Mouse (Mus musculus) ES-Bruce4 (cell line): ENCODE measurements at regions not wholly inside any gene's neighbourhood (a gene's known extent, or its start where the extent isn't known, plus 50 kb on each side); places are given as distances from the start of the nearest gene placed in this dataset.

Source experiments
- H3K27ac ChIP-seq: 2 replicates; pipeline ENCODE4 v1.5.1; 2012; ENCODE audit warnings: low read length, inconsistent platforms; ENCODE audit not compliant: insufficient read depth
- H3K27me3 ChIP-seq: 2 replicates; pipeline ENCODE4 v1.6.1; 2012; ENCODE audit warnings: mild to moderate bottlenecking, low read length, inconsistent platforms; ENCODE audit not compliant: control insufficient read depth, poor library complexity, insufficient read depth, severe bottlenecking
- H3K36me3 ChIP-seq: 2 replicates; pipeline ENCODE4 v1.6.1; 2012; ENCODE audit warnings: inconsistent platforms, mild to moderate bottlenecking, low read length, moderate library complexity; ENCODE audit not compliant: control insufficient read depth, poor library complexity, insufficient read depth, severe bottlenecking
- H3K4me1 ChIP-seq: one replicate; pipeline ENCODE4 v1.8.1; 2011; ENCODE audit warnings: low read length; ENCODE audit not compliant: control insufficient read depth, insufficient read depth
- H3K4me3 ChIP-seq: 2 replicates; pipeline ENCODE4 v1.5.1; 2011; ENCODE audit warnings: low read depth, mild to moderate bottlenecking, low read length
- H3K9ac ChIP-seq: 2 replicates; pipeline ENCODE4 v1.6.1; 2012; ENCODE audit warnings: low read depth, mild to moderate bottlenecking, inconsistent platforms; ENCODE audit not compliant: poor library complexity, severe bottlenecking
- H3K9me3 ChIP-seq: replicated peaks from 2 replicates; pipeline ENCODE4 v1.6.1; 2012; ENCODE audit warnings: mild to moderate bottlenecking, low read length, inconsistent platforms; ENCODE audit not compliant: control insufficient read depth, poor library complexity, insufficient read depth, severe bottlenecking
- CTCF ChIP-seq: IDR thresholded peaks from one replicate; pipeline ENCODE4 v1.8.1; 2011; ENCODE audit warnings: low read depth, low read length
- EP300 ChIP-seq: IDR thresholded peaks from 2 replicates; pipeline ENCODE4 v1.6.1; 2011; ENCODE audit warnings: low read depth, low read length; ENCODE audit not compliant: insufficient read depth
- POLR2A ChIP-seq: IDR thresholded peaks from one replicate; pipeline ENCODE4 v1.8.1; 2011; ENCODE audit warnings: low read length; ENCODE audit not compliant: insufficient read depth

GRCm38 (mm10) chr2:34025715-34026360 is 138.1 kb upstream of the Mvb12b start:
- TF ChIP-seq CTCF, result peak; percentile 8
- no peak for TF ChIP-seq POLR2A
- Histone ChIP-seq H3K36me3 (no peaks in the 10 kb centered on the region), H3K27me3 (no peaks in the 10 kb centered on the region), H3K27ac (no peak overlapping the region), H3K9me3 (no peaks in the 10 kb centered on the region), H3K9ac (no peak overlapping the region), H3K4me1 (no peaks in the 10 kb centered on the region), H3K4me3 (no peak overlapping the region)

DNA sequence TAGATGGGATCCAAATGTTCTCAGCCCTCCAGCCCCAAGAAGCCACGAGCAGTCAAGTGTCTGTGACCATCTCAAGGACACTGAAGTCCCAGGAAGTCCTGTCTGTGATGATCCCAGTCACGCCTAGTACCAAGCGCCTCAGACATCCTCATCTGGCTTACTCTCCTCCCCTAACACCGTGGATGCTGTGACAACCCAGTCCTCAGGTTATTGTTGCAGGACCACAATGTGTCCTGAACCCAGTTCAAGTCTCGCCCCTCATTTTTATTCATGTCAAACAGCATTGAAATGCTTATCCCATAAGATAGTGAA is 129.4 kb upstream of the Mvb12b start:
- no peaks in the 10 kb centered on the region for H3K4me1 ChIP-seq
- TF ChIP-seq CTCF, result no peak
- TF ChIP-seq POLR2A, result no peak
- no peak for TF ChIP-seq EP300
- H3K9ac ChIP-seq, result no peak overlapping the region
- no peak overlapping the region for H3K4me3 ChIP-seq
- H3K27me3 ChIP-seq, result no peaks in the 10 kb centered on the region
- H3K36me3 ChIP-seq, result no peaks in the 10 kb centered on the region
- H3K9me3 ChIP-seq, result no peaks in the 10 kb centered on the region
- H3K27ac ChIP-seq, result no peak overlapping the region

- H3K4me1 ChIP-seq, result no peaks in the 10 kb centered on the region
- TF ChIP-seq EP300 (no peak), CTCF (no peak), POLR2A (no peak)
- H3K27me3 ChIP-seq, result no peaks in the 10 kb centered on the region
- H3K4me3 ChIP-seq, result no peak overlapping the region
- H3K36me3 ChIP-seq, result no peaks in the 10 kb centered on the region
- no peaks in the 10 kb centered on the region for H3K9me3 ChIP-seq
- H3K9ac ChIP-seq, result no peak overlapping the region
- H3K27ac ChIP-seq, result no peak overlapping the region
Observed at GRCm38 (mm10) chr2:34016350-34017141, 128.8 kb upstream of the Mvb12b start.

DNA sequence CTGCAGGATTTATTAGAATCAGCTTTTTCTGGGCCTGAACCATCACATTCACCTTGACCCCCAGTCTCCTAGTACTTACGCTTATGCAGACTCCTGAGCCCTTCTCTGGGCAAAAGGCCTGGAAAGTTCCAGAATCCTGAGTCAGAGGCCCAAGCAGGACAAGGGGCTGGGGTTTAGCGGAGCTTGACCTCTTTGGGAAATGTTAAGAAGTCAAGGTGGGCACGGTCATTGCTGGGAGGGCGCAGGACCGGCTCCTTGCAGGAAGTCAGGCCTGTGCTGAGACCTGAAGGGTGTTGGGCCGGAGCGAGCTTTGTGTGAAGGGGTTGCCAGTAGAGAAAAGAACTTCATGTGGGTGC is 127.9 kb upstream of the Mvb12b start:
- H3K4me1 ChIP-seq, result no peaks in the 10 kb centered on the region
- H3K9ac ChIP-seq, result no peak overlapping the region
- no peaks in the 10 kb centered on the region for H3K36me3 ChIP-seq
- no peaks in the 10 kb centered on the region for H3K27me3 ChIP-seq
- no peak overlapping the region for H3K27ac ChIP-seq
- no peaks in the 10 kb centered on the region for H3K9me3 ChIP-seq
- H3K4me3 ChIP-seq, result no peak overlapping the region
- TF ChIP-seq EP300 (no peak), CTCF (no peak), POLR2A (no peak)

DNA sequence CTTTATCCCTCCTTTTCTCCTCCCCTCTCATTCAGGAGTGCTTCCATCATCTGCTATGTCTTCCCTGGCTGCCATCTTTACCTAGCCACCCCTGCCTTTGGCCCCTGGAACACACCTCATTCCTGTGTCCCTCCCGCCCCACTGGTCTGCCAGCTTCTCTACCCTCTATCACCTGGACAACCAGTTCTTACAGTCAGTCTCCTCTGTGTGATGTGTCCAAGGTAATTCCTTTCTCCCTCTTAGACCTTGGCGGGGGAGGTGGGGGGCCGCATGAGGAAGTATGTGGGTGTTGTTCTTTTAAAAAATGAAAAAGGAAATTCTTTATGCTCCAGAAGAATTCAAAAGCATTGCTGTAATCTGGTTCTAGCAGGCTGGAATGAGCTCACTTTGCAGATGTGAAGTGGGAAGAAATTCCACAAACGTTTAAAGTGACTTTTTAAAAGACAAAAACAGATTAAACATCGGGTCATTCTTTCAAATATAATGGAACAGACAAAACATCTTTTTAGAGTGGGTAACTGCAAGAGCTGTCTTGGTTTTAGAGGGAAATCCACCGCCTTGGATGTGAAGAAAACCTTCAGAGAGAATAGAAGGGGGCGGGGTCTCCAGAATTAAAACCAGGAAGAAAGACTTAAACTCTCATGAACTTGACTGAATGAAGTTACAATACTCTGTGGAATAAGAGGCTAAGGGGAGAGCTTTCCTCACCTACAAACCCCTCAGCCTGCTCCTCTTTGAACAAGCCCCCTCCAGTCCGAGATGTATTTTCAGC is 127.3 kb upstream of the Mvb12b start:
- no peaks in the 10 kb centered on the region for H3K27me3 ChIP-seq
- no peak overlapping the region for H3K4me3 ChIP-seq
- no peak overlapping the region for H3K27ac ChIP-seq
- H3K9ac ChIP-seq, result no peak overlapping the region
- no peaks in the 10 kb centered on the region for H3K4me1 ChIP-seq
- TF ChIP-seq EP300 (no peak), POLR2A (no peak), CTCF (no peak)
- no peaks in the 10 kb centered on the region for H3K9me3 ChIP-seq
- H3K36me3 ChIP-seq, result no peaks in the 10 kb centered on the region

DNA sequence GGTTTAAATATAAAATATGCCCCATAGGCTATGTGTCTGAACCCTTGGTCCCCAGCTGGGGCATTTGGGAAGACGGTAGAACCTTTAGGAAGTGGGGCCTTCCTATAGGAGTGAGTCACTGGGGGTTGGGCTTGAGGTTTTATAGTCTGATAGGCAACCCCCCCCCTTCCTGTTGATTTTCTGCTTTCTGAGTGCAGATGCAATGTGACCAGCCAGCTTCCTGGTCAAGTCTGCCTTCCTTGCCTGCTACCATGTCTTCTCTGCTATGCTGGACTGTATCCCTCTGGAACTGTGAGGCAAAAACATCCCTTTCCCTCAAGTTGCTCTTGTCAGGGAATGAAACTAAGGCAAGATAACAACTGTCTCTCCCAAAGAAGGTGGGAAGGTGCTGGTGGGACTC is 122.4 kb upstream of the Mvb12b start:
- no peaks in the 10 kb centered on the region for H3K27me3 ChIP-seq
- H3K4me3 ChIP-seq, result no peak overlapping the region
- TF ChIP-seq POLR2A, result no peak
- TF ChIP-seq EP300, result no peak
- no peak for TF ChIP-seq CTCF
- H3K27ac ChIP-seq, result no peak overlapping the region
- no peaks in the 10 kb centered on the region for H3K36me3 ChIP-seq
- no peaks in the 10 kb centered on the region for H3K4me1 ChIP-seq
- H3K9ac ChIP-seq, result no peak overlapping the region
- H3K9me3 ChIP-seq, result no peaks in the 10 kb centered on the region
